Mouse (Mus musculus) bone marrow macrophage, adult 2 months (primary cell): Measurements from ENCODE around the gene Shmt1.

ENCODE experiments used
- CTCF ChIP-seq: IDR thresholded peaks from 2 replicates; pipeline ENCODE4 v1.5.1; 2012; ENCODE audit warnings: low read depth, mild to moderate bottlenecking, low read length, moderate library complexity
- POLR2A ChIP-seq: IDR thresholded peaks from 2 replicates; pipeline ENCODE4 v1.6.1; 2012; ENCODE audit warnings: mild to moderate bottlenecking, low read depth, low read length, borderline replicate concordance

DNA sequence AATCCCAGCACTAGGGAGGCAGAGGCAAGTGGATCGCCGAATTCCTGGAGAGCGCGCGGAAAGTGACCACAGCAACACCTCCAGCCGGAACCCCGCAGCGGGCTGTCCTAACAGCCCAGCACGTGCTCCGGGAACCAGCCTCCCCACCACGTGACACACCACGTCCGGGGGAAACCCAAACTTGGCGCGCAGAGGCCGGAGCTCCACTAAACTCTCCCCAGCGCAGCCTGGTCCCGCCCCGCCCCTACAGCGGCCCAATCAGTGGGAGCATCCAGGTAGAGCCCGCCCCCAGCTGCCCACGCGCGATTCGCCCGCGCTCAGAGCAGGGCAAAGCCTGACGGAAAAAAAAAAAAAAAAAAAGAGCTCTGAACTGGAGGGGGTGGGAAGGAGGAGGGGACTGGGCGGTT, 461 bp downstream of the Shmt1 start:
- TF ChIP-seq CTCF (no peak), POLR2A (no peak)
